Mouse (Mus musculus): ENCODE measurements at regions not wholly inside any gene's neighbourhood (a gene's known extent, or its start where the extent isn't known, plus 50 kb on each side); places are given as distances from the start of the nearest gene placed in this dataset.

GRCm38 (mm10) chr12:117351900-117352299, 164.4 kb upstream of the Rapgef5 start:
- TF ChIP-seq CTCF (IDR thresholded peaks at IDR 0.05; ENCODE audit: low read depth, low read length) (no peak), GATA1 (IDR thresholded peaks at IDR 0.05; ENCODE audit: borderline replicate concordance, low read length) (no peak), POLR2AphosphoS5 (IDR thresholded peaks at IDR 0.05; ENCODE audit: insufficient replicate concordance, low read depth, low read length) (no peak), TAL1 (conservative IDR thresholded peaks at IDR 0.05; ENCODE audit: low read depth, low read length) (no peak), GATA2 (IDR thresholded peaks at IDR 0.05; ENCODE audit: borderline replicate concordance, low read depth, low read length) (no peak)
